Comparison of ENCODE assay signal across 8 mouse cellular contexts in the genomic region with DNA sequence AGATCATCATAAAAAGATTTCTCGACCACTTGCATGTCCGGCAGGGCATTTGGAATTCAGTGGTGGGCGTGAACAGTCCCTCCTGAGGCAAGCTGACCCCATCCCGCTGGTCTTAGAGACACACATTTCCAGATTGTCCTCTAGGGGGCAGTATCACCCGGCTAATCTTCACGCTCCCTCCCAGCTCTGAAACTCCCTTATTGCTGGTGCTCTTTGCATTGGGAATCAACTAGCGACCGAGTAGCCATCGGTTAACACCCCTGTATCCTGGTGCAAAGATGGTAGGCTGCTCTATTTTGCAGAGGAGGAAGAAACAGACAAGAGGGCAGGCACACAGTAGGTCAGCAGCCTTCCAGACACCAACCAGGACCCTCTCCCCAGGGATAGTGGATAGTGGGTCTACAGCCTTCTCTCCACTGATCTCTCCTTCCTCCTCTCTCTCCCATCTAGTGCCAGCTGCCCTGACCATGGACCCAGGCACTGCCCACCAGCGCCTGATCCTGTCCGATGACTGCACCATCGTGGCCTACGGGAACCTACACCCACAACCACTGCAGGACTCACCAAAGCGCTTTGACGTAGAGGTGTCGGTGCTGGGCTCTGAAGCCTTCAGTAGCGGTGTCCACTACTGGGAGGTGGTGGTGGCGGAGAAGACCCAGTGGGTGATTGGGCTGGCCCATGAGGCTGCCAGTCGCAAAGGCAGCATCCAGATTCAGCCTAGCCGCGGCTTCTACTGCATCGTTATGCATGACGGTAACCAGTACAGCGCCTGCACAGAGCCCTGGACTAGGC. TPM values are rescaled to one million over a fixed set of nuclear protein-coding genes. Genes with fewer than 3 reads are reported as not detected.
DNase-seq lines count a peak whose midpoint lies in the region; ATAC-seq and TF ChIP-seq lines count a peak whose summit lies in the region.

No protein-coding gene starts in this region.

- H3K9me3 ChIP-seq in liver, embryonic 11.5 days (ENCODE audit: control insufficient read depth, low read length): no peaks in the 10 kb centered on the region

- WGBS in cerebellum, adult 2 months: 17% methylated on average over 24 of the region's 24 CpGs
- 59% methylated on average over 24 of the region's 24 CpGs for WGBS in liver, embryonic 11.5 days
- WGBS in olfactory bulb, adult 2 months: 58% methylated on average over 24 of the region's 24 CpGs

- peaks cover 62% of the 10 kb centered on the region for H3K4me1 ChIP-seq in cerebellum, adult 2 months (ENCODE audit: control insufficient read depth, insufficient read depth, low read length)
- H3K4me1 ChIP-seq in liver, embryonic 11.5 days (replicated peaks; ENCODE audit: control insufficient read depth, insufficient read depth, low read length): 0 out of 2 replicates have a peak, but pooled peaks cover 2% of the 10 kb centered on the region
- H3K4me1 ChIP-seq in olfactory bulb, adult 2 months (ENCODE audit: control insufficient read depth, insufficient read depth, low read length): peaks cover 20% of the 10 kb centered on the region

- H3K27ac ChIP-seq in cerebellum, adult 2 months (ENCODE audit: insufficient read depth, low read length): peak overlapping the region; percentile 78
- no peak overlapping the region for H3K27ac ChIP-seq in liver, embryonic 11.5 days (ENCODE audit: low read depth, low read length)
- no peak overlapping the region for H3K27ac ChIP-seq in olfactory bulb, adult 2 months (ENCODE audit: insufficient read depth, low read depth, low read length)

- H3K27me3 ChIP-seq in cerebellum, adult 2 months (ENCODE audit: control insufficient read depth, insufficient read depth, low read length): no peaks in the 10 kb centered on the region
- H3K27me3 ChIP-seq in liver, embryonic 11.5 days (replicated peaks; ENCODE audit: control insufficient read depth, insufficient read depth, low read length): no peaks in the 10 kb centered on the region

- TF ChIP-seq POLR2A in cerebellum, adult 2 months (IDR thresholded peaks at IDR 0.05; ENCODE audit: borderline replicate concordance, insufficient read depth, low read length): no peak; the same call in 1 of the 2 replicates
- TF ChIP-seq POLR2A in olfactory bulb, adult 2 months (IDR thresholded peaks at IDR 0.05; ENCODE audit: insufficient read depth, low read depth, low read length): no peak

- peak overlapping the region; percentile 23 for H3K4me3 ChIP-seq in cerebellum, adult 2 months (replicated peaks; ENCODE audit: insufficient read depth, low read depth, low read length)
- H3K4me3 ChIP-seq in liver, embryonic 11.5 days (ENCODE audit: low read depth, low read length): no peak overlapping the region
- no peak overlapping the region for H3K4me3 ChIP-seq in olfactory bulb, adult 2 months (ENCODE audit: insufficient read depth, low read depth, low read length)

- peak; percentile 76; the same call in 1 of the 2 replicates for ATAC-seq in granulocyte monocyte progenitor cell, adult 5-6 weeks (replicated peaks; ENCODE audit: poor library complexity, severe bottlenecking)
- no peak for ATAC-seq in liver, embryonic 11.5 days (replicated peaks; ENCODE audit: low FRiP score)

- H3K36me3 ChIP-seq in liver, embryonic 11.5 days (ENCODE audit: control insufficient read depth, insufficient read depth, low read length): no peaks in the 10 kb centered on the region

- DNase-seq in layer of hippocampus, adult 11-12 months (ENCODE audit: low spot score): peak; percentile 41
- no peak for DNase-seq in layer of hippocampus, adult 9-10 months (ENCODE audit: low spot score)
- peak; percentile 15 for DNase-seq in MEL-GATA-1-ER (ENCODE audit: extremely low read depth, low read depth)
- peak; percentile 76 to 79 for DNase-seq in cerebellum, adult 2 months
- peak; percentile 45 for DNase-seq in liver, embryonic 11.5 days (ENCODE audit: low spot score)
- DNase-seq in gastrocnemius, postnatal 14 days: no peak

- peak; percentile 91 for TF ChIP-seq CTCF in cerebellum, adult 2 months (IDR thresholded peaks at IDR 0.05; ENCODE audit: borderline replicate concordance, insufficient read depth, low read depth, low read length)
- peak; percentile 64; the same call in 1 of the 2 replicates for TF ChIP-seq CTCF in olfactory bulb, adult 2 months (IDR thresholded peaks at IDR 0.05; ENCODE audit: insufficient read depth, low read depth, low read length)

- H3K9ac ChIP-seq in liver, embryonic 11.5 days (ENCODE audit: low read depth, low read length): no peak overlapping the region

- H3K4me2 ChIP-seq in liver, embryonic 11.5 days: no peak overlapping the region

- intact Hi-C loops in gastrocnemius, postnatal 14 days (cut with DNase I; ENCODE audit: low total_unique reads): no loop called here

RNA-seq across cellular contexts. Expression of gene Trim62, which starts 25.4 kb away (rescaled TPM):
- 107 and 129 TPM in 2 replicates for polyA plus RNA-seq in cerebellum, adult 2 months (2012; rRNA removed)
- total RNA-seq in granulocyte monocyte progenitor cell, adult 5-6 weeks (2014; fragmentation: Nextera tagmentation): 0.34 and 2.1 TPM in 2 replicates
- 0.10 and 0.30 TPM in 2 replicates for total RNA-seq in granulocyte monocyte progenitor cell, adult 5-6 weeks (2017)
- 3.0 and 4.3 TPM in 2 replicates for polyA plus RNA-seq in liver, embryonic 11.5 days (2014; fragmentation: Nextera tagmentation; extraction: Ambion mirVana)
- polyA plus RNA-seq in olfactory bulb, adult 2 months (2012; ENCODE audit: insufficient read depth, insufficient read length, low replicate concordance, missing spikeins): not detected in 2 replicates
- total RNA-seq in gastrocnemius, postnatal 14 days (2021): 1 to 10 TPM; 1.1 to 1.4 TPM

RNA-seq across cellular contexts. Expression of gene Azin2, which starts 53.5 kb away (rescaled TPM):
- polyA plus RNA-seq in cerebellum, adult 2 months (2012; rRNA removed): 64.6 TPM in 2 replicates
- total RNA-seq in granulocyte monocyte progenitor cell, adult 5-6 weeks (2014; fragmentation: Nextera tagmentation): 3.3 and 9.7 TPM in 2 replicates
- total RNA-seq in granulocyte monocyte progenitor cell, adult 5-6 weeks (2017): 0.21 and 0.95 TPM in 2 replicates
- polyA plus RNA-seq in liver, embryonic 11.5 days (2014; fragmentation: Nextera tagmentation; extraction: Ambion mirVana): 4.6 and 5.8 TPM in 2 replicates
- not detected in 2 replicates for polyA plus RNA-seq in olfactory bulb, adult 2 months (2012; ENCODE audit: insufficient read depth, insufficient read length, low replicate concordance, missing spikeins)
- total RNA-seq in gastrocnemius, postnatal 14 days (2021): 1 to 10 TPM; 1.8 to 2.6 TPM

Comparison
In these comparisons a context has a peak if more than half of its experiments do, and no peak if none do; other contexts are left out.
1. DNase-seq: peak in layer of hippocampus, adult 11-12 months (single experiment), MEL-GATA-1-ER (single experiment), cerebellum, adult 2 months (2 of 2) and liver, embryonic 11.5 days (single experiment); none in layer of hippocampus, adult 9-10 months (single experiment) and gastrocnemius, postnatal 14 days (single experiment).
2. RNA of gene Trim62, which starts 25.4 kb away (polyA plus RNA-seq): 107 to 129 TPM in cerebellum, adult 2 months; 3.0 to 4.3 TPM in liver, embryonic 11.5 days and not detected in olfactory bulb, adult 2 months; every median in the first group is over 10 times any median in the second.